Mouse (Mus musculus): ENCODE measurements around the gene Pax6.

GRCm38 (mm10) chr2:105659926-105660873, 8.5 kb upstream of the Pax6 start:
- TF ChIP-seq CTCF (IDR thresholded peaks at IDR 0.05; ENCODE audit: low read depth, low read length) (no peak), POLR2A (IDR thresholded peaks at IDR 0.05; ENCODE audit: borderline replicate concordance, low read depth, low read length) (no peak)

Measured in bone marrow macrophage, adult 2 months (primary cell).